Mouse (Mus musculus): ENCODE data around the gene Akt1s1. TPM values are rescaled to one million over a fixed set of nuclear protein-coding genes. Genes with fewer than 3 reads are reported as not detected.

The Akt1s1 gene
- polyA plus RNA-seq (2015; fragmentation: Nextera tagmentation; extraction: Ambion mirVana) = 103 and 104 TPM in 2 replicates

GRCm38 (mm10) chr7:44848561-44849415, at the start of gene Akt1s1, which contains the start of gene Tbc1d17:
Akt1s1 (plus strand) TSS chr7:44848991.
Tbc1d17 (minus strand) TSS chr7:44849079.
- Histone ChIP-seq H3K9me3 (replicated peaks; ENCODE audit: control insufficient read depth, low read length) (no peaks in the 10 kb centered on the region), H3K4me2 (ENCODE audit: low read depth, low read length) (peak within 1 kb of the TSS; percentile 85), H3K9ac (ENCODE audit: low read length) (peak within 1 kb of the TSS; percentile 94), H3K27me3 (ENCODE audit: control insufficient read depth, insufficient read depth, low read length) (no peaks in the 10 kb centered on the region), H3K27ac (ENCODE audit: low read length) (peak within 1 kb of the TSS; percentile 99), H3K4me3 (ENCODE audit: low read length) (peak within 1 kb of the TSS; percentile 85), H3K36me3 (ENCODE audit: control insufficient read depth, insufficient read depth) (peaks cover 28% of the 10 kb centered on the region), H3K4me1 (ENCODE audit: control insufficient read depth, insufficient read depth, low read length) (peaks cover 28% of the 10 kb centered on the region)
- WGBS = under 1% methylated on average over 54 of the region's 54 CpGs
- ATAC-seq (replicated peaks; ENCODE audit: extremely low read depth, insufficient read depth, low FRiP score) = peak; percentile 85

DNA sequence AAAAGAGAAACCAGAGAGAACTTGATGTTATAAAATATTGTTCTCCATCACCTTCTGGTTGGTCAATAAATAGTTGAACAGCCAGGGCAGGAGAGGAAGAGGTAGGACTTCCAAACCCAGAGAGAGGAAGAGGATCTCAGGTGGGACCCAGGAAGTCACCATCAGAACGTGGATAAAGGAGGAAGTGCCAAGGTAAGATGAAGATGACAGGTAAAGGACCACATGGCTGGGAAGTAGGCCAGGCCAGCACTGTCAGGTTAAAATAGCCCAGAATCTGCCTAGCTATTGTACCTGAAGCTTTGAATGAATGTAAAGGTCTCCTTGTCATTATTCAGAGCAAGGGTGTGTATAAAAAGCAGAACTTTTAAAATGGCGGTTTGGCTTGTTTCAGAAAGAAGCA, 39.9 kb upstream of the Akt1s1 start:
- no peak for ATAC-seq (replicated peaks; ENCODE audit: extremely low read depth, insufficient read depth, low FRiP score)
- 82% methylated on average over 2 of the region's 2 CpGs for WGBS

DNA sequence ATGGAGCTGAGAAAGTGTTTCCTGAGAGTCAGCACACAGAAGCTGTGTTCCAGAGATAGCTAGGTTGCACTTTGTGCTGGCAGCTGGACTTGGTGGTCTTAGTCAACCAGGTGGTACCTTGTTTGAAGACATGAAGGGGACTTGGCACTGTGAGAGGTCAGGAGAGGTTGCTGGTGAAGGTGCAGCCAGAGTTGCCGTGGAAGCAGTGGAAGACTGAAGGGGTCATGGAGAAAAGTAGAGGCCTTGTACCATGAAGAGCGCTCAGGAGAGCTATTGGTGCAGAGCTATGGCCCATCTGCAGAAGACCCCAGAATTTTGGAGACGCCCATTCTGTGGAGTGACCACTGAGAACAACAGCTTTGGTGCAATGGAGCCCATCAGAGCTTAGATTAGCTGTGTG, 39.3 kb upstream of the Akt1s1 start:
- Histone ChIP-seq H3K9ac (ENCODE audit: low read length) (no peak overlapping the region), H3K27ac (ENCODE audit: low read length) (no peak overlapping the region), H3K9me3 (replicated peaks; ENCODE audit: control insufficient read depth, low read length) (no peaks in the 10 kb centered on the region), H3K4me2 (ENCODE audit: low read depth, low read length) (no peak overlapping the region), H3K27me3 (ENCODE audit: control insufficient read depth, insufficient read depth, low read length) (no peaks in the 10 kb centered on the region), H3K4me1 (ENCODE audit: control insufficient read depth, insufficient read depth, low read length) (no peaks in the 10 kb centered on the region), H3K4me3 (ENCODE audit: low read length) (no peak overlapping the region), H3K36me3 (ENCODE audit: control insufficient read depth, insufficient read depth) (peaks cover 9% of the 10 kb centered on the region)
- 85% methylated on average over 3 of the region's 3 CpGs for WGBS
- no peak for ATAC-seq (replicated peaks; ENCODE audit: extremely low read depth, insufficient read depth, low FRiP score)

More for the DNA sequence above, 39.9 kb upstream of the Akt1s1 start:
- Histone ChIP-seq H3K4me3 (ENCODE audit: low read length) (no peak overlapping the region), H3K36me3 (ENCODE audit: control insufficient read depth, insufficient read depth) (peaks cover 6% of the 10 kb centered on the region), H3K4me1 (ENCODE audit: control insufficient read depth, insufficient read depth, low read length) (no peaks in the 10 kb centered on the region), H3K27me3 (ENCODE audit: control insufficient read depth, insufficient read depth, low read length) (no peaks in the 10 kb centered on the region), H3K9me3 (replicated peaks; ENCODE audit: control insufficient read depth, low read length) (no peaks in the 10 kb centered on the region), H3K9ac (ENCODE audit: low read length) (no peak overlapping the region), H3K27ac (ENCODE audit: low read length) (no peak overlapping the region), H3K4me2 (ENCODE audit: low read depth, low read length) (no peak overlapping the region)

GRCm38 (mm10) chr7:44810365-44810764, 38.4 kb upstream of the Akt1s1 start:
- 81% methylated on average over 4 of the region's 4 CpGs for WGBS
- no peak for ATAC-seq (replicated peaks; ENCODE audit: extremely low read depth, insufficient read depth, low FRiP score)
- H3K36me3 ChIP-seq (ENCODE audit: control insufficient read depth, insufficient read depth) = peaks cover 9% of the 10 kb centered on the region
- H3K4me1 ChIP-seq (ENCODE audit: control insufficient read depth, insufficient read depth, low read length) = peaks cover 5% of the 10 kb centered on the region; the same call in 1 of the 2 replicates
- H3K4me2 ChIP-seq (ENCODE audit: low read depth, low read length) = no peak overlapping the region
- H3K9me3 ChIP-seq (replicated peaks; ENCODE audit: control insufficient read depth, low read length) = no peaks in the 10 kb centered on the region
- no peak overlapping the region for H3K27ac ChIP-seq (ENCODE audit: low read length)
- no peaks in the 10 kb centered on the region for H3K27me3 ChIP-seq (ENCODE audit: control insufficient read depth, insufficient read depth, low read length)
- H3K9ac ChIP-seq (ENCODE audit: low read length) = no peak overlapping the region
- no peak overlapping the region for H3K4me3 ChIP-seq (ENCODE audit: low read length)

DNA sequence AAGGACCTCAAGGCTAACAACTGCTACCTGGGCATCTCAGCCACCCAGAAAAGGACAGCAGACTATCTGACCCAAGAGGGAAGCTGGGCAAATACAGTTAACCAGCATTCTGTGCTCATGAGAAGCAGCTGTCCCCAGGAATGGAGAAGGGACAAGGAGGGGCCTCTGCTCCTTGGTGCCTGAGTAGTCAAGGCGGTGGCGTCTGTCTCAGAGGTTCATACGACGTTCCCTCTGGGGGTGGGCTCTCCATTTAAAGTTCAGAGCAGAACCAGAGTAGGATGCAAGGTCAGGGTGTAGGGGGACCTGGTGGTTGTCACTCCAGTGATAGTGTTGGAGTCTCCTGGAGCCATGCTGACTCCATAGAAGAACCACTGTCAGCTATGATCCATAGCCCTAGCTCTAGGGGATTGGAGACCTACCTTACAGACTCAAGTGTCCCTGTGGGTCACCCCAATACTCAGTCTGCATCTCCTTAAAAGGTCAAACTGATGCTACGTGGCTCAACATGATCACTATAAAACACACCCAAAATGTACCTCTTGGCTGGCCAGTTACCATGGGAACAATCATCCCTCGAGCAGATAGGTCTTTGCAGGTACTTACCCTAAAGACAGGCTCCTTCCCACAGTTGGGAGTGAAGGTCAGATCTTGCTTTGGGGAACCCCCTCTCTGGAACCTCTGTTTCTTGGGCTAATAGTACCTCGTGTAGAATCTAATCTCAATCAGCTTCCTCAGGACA, 37.8 kb upstream of the Akt1s1 start:
- ATAC-seq (replicated peaks; ENCODE audit: extremely low read depth, insufficient read depth, low FRiP score) = no peak
- no peak overlapping the region for H3K4me2 ChIP-seq (ENCODE audit: low read depth, low read length)
- WGBS = 80% methylated on average over 7 of the region's 7 CpGs

GRCm38 (mm10) chr7:44812651-44813325, 36.0 kb upstream of the Akt1s1 start:
- H3K4me1 ChIP-seq (ENCODE audit: control insufficient read depth, insufficient read depth, low read length) = peaks cover 12% of the 10 kb centered on the region
- no peak overlapping the region for H3K27ac ChIP-seq (ENCODE audit: low read length)
- H3K4me3 ChIP-seq (ENCODE audit: low read length) = no peak overlapping the region
- ATAC-seq (replicated peaks; ENCODE audit: extremely low read depth, insufficient read depth, low FRiP score) = no peak
- no peaks in the 10 kb centered on the region for H3K27me3 ChIP-seq (ENCODE audit: control insufficient read depth, insufficient read depth, low read length)
- H3K9me3 ChIP-seq (replicated peaks; ENCODE audit: control insufficient read depth, low read length) = no peaks in the 10 kb centered on the region
- WGBS = 90% methylated on average over 20 of the region's 20 CpGs
- H3K4me2 ChIP-seq (ENCODE audit: low read depth, low read length) = no peak overlapping the region
- H3K36me3 ChIP-seq (ENCODE audit: control insufficient read depth, insufficient read depth) = peaks cover 9% of the 10 kb centered on the region
- no peak overlapping the region for H3K9ac ChIP-seq (ENCODE audit: low read length)

More for the DNA sequence above, 37.8 kb upstream of the Akt1s1 start:
- H3K4me3 ChIP-seq (ENCODE audit: low read length) = no peak overlapping the region
- no peak overlapping the region for H3K9ac ChIP-seq (ENCODE audit: low read length)
- no peaks in the 10 kb centered on the region for H3K27me3 ChIP-seq (ENCODE audit: control insufficient read depth, insufficient read depth, low read length)
- no peaks in the 10 kb centered on the region for H3K9me3 ChIP-seq (replicated peaks; ENCODE audit: control insufficient read depth, low read length)
- H3K4me1 ChIP-seq (ENCODE audit: control insufficient read depth, insufficient read depth, low read length) = peaks cover 6% of the 10 kb centered on the region; the same call in 1 of the 2 replicates
- H3K36me3 ChIP-seq (ENCODE audit: control insufficient read depth, insufficient read depth) = peaks cover 9% of the 10 kb centered on the region
- H3K27ac ChIP-seq (ENCODE audit: low read length) = no peak overlapping the region

DNA sequence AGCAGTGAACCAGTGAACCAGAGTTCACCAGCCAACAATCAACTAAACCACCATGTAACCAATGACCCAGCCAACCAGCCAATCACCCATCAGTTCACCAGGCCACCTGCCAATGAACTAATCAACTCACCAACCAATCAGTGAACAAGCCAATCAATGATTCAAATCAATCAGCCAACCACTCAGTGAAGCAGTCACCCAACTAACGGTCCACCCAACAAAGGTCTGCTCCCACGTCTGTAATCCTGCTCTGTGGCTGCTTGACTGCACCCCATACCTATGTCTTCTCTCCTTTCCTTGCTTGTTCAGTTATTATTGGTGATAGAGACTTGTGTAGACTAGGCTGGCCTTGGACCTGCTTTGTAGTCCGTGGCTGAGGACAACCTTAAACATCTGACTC, 34.8 kb upstream of the Akt1s1 start:
- 90% methylated on average over 3 of the region's 3 CpGs for WGBS
- Histone ChIP-seq H3K4me3 (ENCODE audit: low read length) (no peak overlapping the region), H3K27me3 (ENCODE audit: control insufficient read depth, insufficient read depth, low read length) (no peaks in the 10 kb centered on the region), H3K9me3 (replicated peaks; ENCODE audit: control insufficient read depth, low read length) (no peaks in the 10 kb centered on the region), H3K9ac (ENCODE audit: low read length) (no peak overlapping the region), H3K4me1 (ENCODE audit: control insufficient read depth, insufficient read depth, low read length) (peaks cover 24% of the 10 kb centered on the region), H3K4me2 (ENCODE audit: low read depth, low read length) (no peak overlapping the region), H3K27ac (ENCODE audit: low read length) (no peak overlapping the region), H3K36me3 (ENCODE audit: control insufficient read depth, insufficient read depth) (peaks cover 9% of the 10 kb centered on the region)
- ATAC-seq (replicated peaks; ENCODE audit: extremely low read depth, insufficient read depth, low FRiP score) = no peak

- Histone ChIP-seq H3K9me3 (replicated peaks; ENCODE audit: control insufficient read depth, low read length) (no peaks in the 10 kb centered on the region), H3K27ac (ENCODE audit: low read length) (no peak overlapping the region), H3K27me3 (ENCODE audit: control insufficient read depth, insufficient read depth, low read length) (no peaks in the 10 kb centered on the region), H3K9ac (ENCODE audit: low read length) (no peak overlapping the region), H3K4me3 (ENCODE audit: low read length) (no peak overlapping the region), H3K4me1 (ENCODE audit: control insufficient read depth, insufficient read depth, low read length) (peaks cover 28% of the 10 kb centered on the region), H3K36me3 (ENCODE audit: control insufficient read depth, insufficient read depth) (peaks cover 9% of the 10 kb centered on the region), H3K4me2 (ENCODE audit: low read depth, low read length) (no peak overlapping the region)
- WGBS = 97% methylated on average over 4 of the region's 4 CpGs
- ATAC-seq (replicated peaks; ENCODE audit: extremely low read depth, insufficient read depth, low FRiP score) = no peak
Measured at GRCm38 (mm10) chr7:44814423-44814822, 34.4 kb upstream of the Akt1s1 start.

Data from heart, embryonic 16.5 days (tissue).